Mouse (Mus musculus) forebrain, embryonic 16.5 days (tissue): ENCODE measurements around the gene Oscar. TPM values are rescaled to one million over a fixed set of nuclear protein-coding genes. Genes with fewer than 3 reads are reported as not detected.

Experiments used
- microRNA-seq: library from miRNA; unstranded; fragments of <30 nt; microRNA quantifications from one replicate; pipeline ENCODE4, GENCODE M21; 2017
- polyA plus RNA-seq: library from polyadenylated mRNA; unstranded; fragments of >200 nt; fragmentation: Nextera tagmentation; extraction: Ambion mirVana; gene quantifications from 2 replicates; pipeline ENCODE4 v1.2.1, GENCODE M21; 2015

The Oscar gene
- polyA plus RNA-seq, 1 experiment from 2014 or later, result 0.46 TPM

Small RNA genes within 50 kb of the gene (microRNA-seq; reads per million reads assigned to microRNA genes)
- gene Gm25100, result not detected
- gene Mir3572, result 2.5 reads per million, percentile 7 among the genes with 10 or more reads in this experiment

Other genes starting within 250 kb of the Oscar start
- gene Cacng8, start 225.5 kb downstream of the Oscar start, polyA plus RNA-seq, result 12.9 and 16.4 TPM in 2 replicates
- 0.14 TPM in 1 of 2 replicates, not detected in the other for gene Cacng6, start 192.0 kb downstream of the Oscar start, polyA plus RNA-seq
- gene Tarm1, start 113.5 kb downstream of the Oscar start, polyA plus RNA-seq, result not detected in 2 replicates
- 314 and 357 TPM in 2 replicates for gene Ndufa3, start 1.2 kb upstream of the Oscar start, polyA plus RNA-seq
- 30.4 and 31.9 TPM in 2 replicates for gene Tfpt, start 13.8 kb upstream of the Oscar start, polyA plus RNA-seq
- 99.5 and 109 TPM in 2 replicates for gene Prpf31, start 13.8 kb upstream of the Oscar start, polyA plus RNA-seq
- 42.1 and 47.3 TPM in 2 replicates for gene Cnot3, start 29.1 kb upstream of the Oscar start, polyA plus RNA-seq
- 15.5 and 16.5 TPM in 2 replicates for gene Leng1, start 49.7 kb upstream of the Oscar start, polyA plus RNA-seq
- gene Tmc4, start 61.4 kb upstream of the Oscar start, polyA plus RNA-seq, result 2.5 and 3.3 TPM in 2 replicates
- gene Tsen34, start 76.7 kb upstream of the Oscar start, polyA plus RNA-seq, result 240 and 241 TPM in 2 replicates
- gene Mboat7, start 77.4 kb upstream of the Oscar start, polyA plus RNA-seq, result 60.6 and 86.3 TPM in 2 replicates
- gene Rps9, start 87.8 kb upstream of the Oscar start, polyA plus RNA-seq, result 852 and 923 TPM in 2 replicates
- 0.14 and 0.37 TPM in 2 replicates for gene Pirb, start 104.2 kb upstream of the Oscar start, polyA plus RNA-seq
- not detected in 2 replicates for gene Gm15448, start 209.5 kb upstream of the Oscar start, polyA plus RNA-seq
- gene Pira2, start 228.9 kb upstream of the Oscar start, polyA plus RNA-seq, result not detected in 2 replicates